In genomic region chr13:34726477-34726805, GRCm38 (mm10) we compare ENCODE assay signal across 11 mouse cellular contexts. TPM values are rescaled to one million over a fixed set of nuclear protein-coding genes. Genes with fewer than 3 reads are reported as not detected.
A peak's percentile ranks its signal among the peaks of the same experiment; 100 is the strongest.
DNase-seq lines count a peak whose midpoint lies in the region; ATAC-seq and TF ChIP-seq lines count a peak whose summit lies in the region.
"Had no signal": no experiment of that assay in that cellular context is flagged by ENCODE, and none has a peak within 500 bp of the region (broad histone marks: within the 10 kb centered on the region; RNA-seq: fewer than 3 reads in every experiment).

No protein-coding gene starts in this region.

- no peak for DNase-seq in heart, postnatal 0 days (ENCODE audit: low spot score)
- DNase-seq in heart, postnatal 36 days: no peak
- no peak for DNase-seq in limb, embryonic 14.5 days (ENCODE audit: low spot score)
- no peak for DNase-seq in adrenal gland, adult 2 months
- DNase-seq in yolk sac, embryonic 10.5 days (ENCODE audit: low spot score): no peak
- no peak for DNase-seq in adrenal gland, postnatal 14 days

- peak overlapping the region; percentile 57 for H3ac ChIP-seq in C2C12 (ENCODE audit: control insufficient read depth, insufficient read length, low read depth)

- no peaks in the 10 kb centered on the region for H3K36me3 ChIP-seq in heart, postnatal 0 days (replicated peaks; ENCODE audit: control insufficient read depth, insufficient read depth, low read length)
- no peaks in the 10 kb centered on the region for H3K36me3 ChIP-seq in C2C12 (ENCODE audit: control insufficient read depth, insufficient read depth)
- H3K36me3 ChIP-seq in embryonic facial prominence, embryonic 13.5 days: no peaks in the 10 kb centered on the region
- no peaks in the 10 kb centered on the region for H3K36me3 ChIP-seq in limb, embryonic 14.5 days (ENCODE audit: control insufficient read depth, insufficient read depth, low read length)

- TF ChIP-seq POLR2A in limb, embryonic 14.5 days (IDR thresholded peaks at IDR 0.05; ENCODE audit: borderline replicate concordance, extremely low read depth, insufficient read depth, insufficient read length): no peak

- H3K27me3 ChIP-seq in heart, postnatal 0 days (ENCODE audit: control insufficient read depth, insufficient read depth, low read length): no peaks in the 10 kb centered on the region
- no peaks in the 10 kb centered on the region for H3K27me3 ChIP-seq in C2C12 (ENCODE audit: control insufficient read depth, insufficient read depth, insufficient read length)
- H3K27me3 ChIP-seq in embryonic facial prominence, embryonic 13.5 days: no peaks in the 10 kb centered on the region
- H3K27me3 ChIP-seq in limb, embryonic 14.5 days (ENCODE audit: control insufficient read depth, insufficient read depth, low read length): no peaks in the 10 kb centered on the region

- peak; percentile 69 for ATAC-seq in heart, postnatal 0 days (ENCODE audit: insufficient read depth, low read depth)
- no peak for ATAC-seq in embryonic facial prominence, embryonic 13.5 days (ENCODE audit: insufficient number of reproducible peaks, insufficient read depth, low FRiP score, low TSS enrichment, low read depth)
- ATAC-seq in limb, embryonic 14.5 days (ENCODE audit: low FRiP score, low read depth): no peak; the same call in 1 of the 2 replicates
- ATAC-seq: inflammation-experienced regulatory T-cells, adult 6 months had no signal

- no peak for TF ChIP-seq CTCF in heart, postnatal 0 days (IDR thresholded peaks at IDR 0.05; ENCODE audit: low read depth)
- TF ChIP-seq CTCF in C2C12 (IDR thresholded peaks at IDR 0.05; ENCODE audit: control insufficient read depth, insufficient read depth, insufficient read length): no peak

- peak overlapping the region; percentile 67 for H3K4me2 ChIP-seq in heart, postnatal 0 days (ENCODE audit: low read depth, low read length)
- peak overlapping the region; percentile 56 for H3K4me2 ChIP-seq in embryonic facial prominence, embryonic 13.5 days
- H3K4me2 ChIP-seq in limb, embryonic 14.5 days (replicated peaks; ENCODE audit: low read depth, low read length, severe bottlenecking): peak overlapping the region; percentile 42

- no peaks in the 10 kb centered on the region for H3K9me3 ChIP-seq in heart, postnatal 0 days (replicated peaks; ENCODE audit: control insufficient read depth, low read length)
- peaks cover 3% of the 10 kb centered on the region; the same call in 1 of the 2 replicates for H3K9me3 ChIP-seq in embryonic facial prominence, embryonic 13.5 days
- peaks cover 3% of the 10 kb centered on the region; the same call in 1 of the 2 replicates for H3K9me3 ChIP-seq in limb, embryonic 14.5 days (ENCODE audit: control insufficient read depth, low read length)

- intact Hi-C loops in heart, postnatal 36 days (cut with DNase I): loop anchor here (5.0 kb wide), 3 partner anchors 41 to 74 kb away; partner anchors contain the start of gene Pxdc1

- H3K27ac ChIP-seq in heart, postnatal 0 days (ENCODE audit: low read depth): peak overlapping the region; percentile 75
- H3K27ac ChIP-seq in embryonic facial prominence, embryonic 13.5 days: peak overlapping the region; percentile 44; the same call in 1 of the 2 replicates
- H3K27ac ChIP-seq in limb, embryonic 14.5 days (replicated peaks; ENCODE audit: low read depth, low read length): peak overlapping the region; percentile 3

- peak overlapping the region; percentile 27 for H3K9ac ChIP-seq in heart, postnatal 0 days (replicated peaks; ENCODE audit: low read depth, low read length)
- H3K9ac ChIP-seq in embryonic facial prominence, embryonic 13.5 days: no peak overlapping the region
- H3K9ac ChIP-seq in limb, embryonic 14.5 days (ENCODE audit: low read depth, low read length, severe bottlenecking): 0 out of 2 replicates have a peak overlapping the region, but pooled peaks have one; percentile 18

- no peaks in the 10 kb centered on the region for H3K79me2 ChIP-seq in C2C12 (ENCODE audit: control insufficient read depth, insufficient read depth)

- WGBS in heart, postnatal 0 days: 14% methylated on average over 8 of the region's 8 CpGs
- WGBS in embryonic facial prominence, embryonic 13.5 days: 21% methylated on average over 8 of the region's 8 CpGs
- 14% methylated on average over 8 of the region's 8 CpGs for WGBS in limb, embryonic 14.5 days

- TF ChIP-seq EP300 in heart, postnatal 0 days (IDR thresholded peaks at IDR 0.05; ENCODE audit: low read depth): no peak

- no peaks in the 10 kb centered on the region for H3K79me3 ChIP-seq in C2C12 (ENCODE audit: low read depth)

- H3K4me1 ChIP-seq in heart, postnatal 0 days (ENCODE audit: control insufficient read depth, insufficient read depth): peaks cover 18% of the 10 kb centered on the region
- H3K4me1 ChIP-seq in embryonic facial prominence, embryonic 13.5 days: peaks cover 26% of the 10 kb centered on the region
- peaks cover 28% of the 10 kb centered on the region for H3K4me1 ChIP-seq in limb, embryonic 14.5 days (ENCODE audit: control insufficient read depth, insufficient read depth, low read length)

- peak overlapping the region; percentile 42 for H3K4me3 ChIP-seq in heart, postnatal 0 days (ENCODE audit: low read depth, low read length)
- H3K4me3 ChIP-seq in C2C12 (ENCODE audit: insufficient read depth, poor library complexity, severe bottlenecking): no peak overlapping the region
- peak overlapping the region; percentile 24 for H3K4me3 ChIP-seq in embryonic facial prominence, embryonic 13.5 days
- peak overlapping the region; percentile 21 for H3K4me3 ChIP-seq in limb, embryonic 14.5 days (replicated peaks; ENCODE audit: low read length)

TF ChIP-seq in C2C12, 6 proteins besides CTCF, POLR2A, EP300 and RAD21:
- TF ChIP-seq FOSL1 (IDR thresholded peaks at IDR 0.05; ENCODE audit: insufficient read depth, low read length, poor library complexity, severe bottlenecking): no peak
- no peak for TF ChIP-seq MAX (IDR thresholded peaks at IDR 0.05)
- no peak for TF ChIP-seq CEBPB (IDR thresholded peaks at IDR 0.05; ENCODE audit: low read depth)
- TF ChIP-seq USF1 (IDR thresholded peaks at IDR 0.05; ENCODE audit: low read depth): no peak
- no peak for TF ChIP-seq MYOD1 (IDR thresholded peaks at IDR 0.05; ENCODE audit: control insufficient read depth, insufficient read length, low read depth)

RNA-seq across cellular contexts. Expression of gene Fam50b, which starts 8.2 kb away (rescaled TPM):
- not detected in 2 replicates for total RNA-seq in heart, postnatal 0 days (2014; rRNA removed; ENCODE audit: low replicate concordance)
- polyA plus RNA-seq in heart, postnatal 0 days (2015; fragmentation: Nextera tagmentation; extraction: Ambion mirVana): not detected in 2 replicates
- not detected for total RNA-seq in heart, postnatal 36 days (2021)
- polyA plus RNA-seq in C2C12 (2012; fragmentation: generic; extraction: Trizol): not detected
- polyA plus RNA-seq in embryonic facial prominence, embryonic 13.5 days (2015; fragmentation: Nextera tagmentation; extraction: Ambion mirVana): not detected in 2 replicates
- polyA plus RNA-seq in limb, embryonic 14.5 days (2012; rRNA removed): not detected in 2 replicates
- not detected in 2 replicates for polyA plus RNA-seq in limb, embryonic 14.5 days (2014; fragmentation: Nextera tagmentation; extraction: Ambion mirVana)
- not detected for total RNA-seq in adrenal gland, adult 2 months (2021)
- polyA plus RNA-seq in adrenal gland, adult 2 months (2012; rRNA removed): not detected in 2 replicates
- total RNA-seq in adrenal gland, postnatal 14 days (2021): not detected in 2 replicates
- total RNA-seq: liver, adult 2 months; neutrophil, adult 5-6 weeks had no signal
- polyA plus RNA-seq: inflammation-experienced regulatory T-cells, adult 6 months had no signal

Comparison
In these comparisons a context has a peak if more than half of its experiments do, and no peak if none do; other contexts are left out.
1. H3K27ac ChIP-seq: peak in every context shown above with its lines; median percentile 75 in heart, postnatal 0 days; 44 in embryonic facial prominence, embryonic 13.5 days; 3 in limb, embryonic 14.5 days.